Mouse (Mus musculus) cerebellum, postnatal 36 days (tissue): ENCODE measurements around the gene Ighmbp2.
"Not testable (repeated sequence)": the region's sequence is repeated elsewhere in the genome, so short reads cannot be mapped to it uniquely, and the experiment has no call there.

Experiments used
- DNase-seq, 2 experiments: peaks; one replicate each; pipeline ENCODE4 v3.0.0; 2021 to 2022; ENCODE audit warnings: mixed read lengths in 2 of 2

Ighmbp2 gene

GRCm38 (mm10) chr19:3281886-3282285, 931 bp downstream of the Ighmbp2 start:
- no peak for DNase-seq

GRCm38 (mm10) chr19:3275744-3276365, 7.0 kb downstream of the Ighmbp2 start:
- DNase-seq: no peak

- no peak for DNase-seq
Observed at GRCm38 (mm10) chr19:3273331-3273730, 9.5 kb downstream of the Ighmbp2 start.

GRCm38 (mm10) chr19:3271366-3271765, 11.5 kb downstream of the Ighmbp2 start:
- no peak for DNase-seq

- DNase-seq: no peak
Observed at GRCm38 (mm10) chr19:3269803-3270202, 13.0 kb downstream of the Ighmbp2 start.

- DNase-seq: no peak
Observed at GRCm38 (mm10) chr19:3269279-3269678, 13.5 kb downstream of the Ighmbp2 start.

- no peak for DNase-seq
Observed at GRCm38 (mm10) chr19:3268218-3268980, 14.4 kb downstream of the Ighmbp2 start.

- peak in 1 of 2 experiments; percentile 0 for DNase-seq
Observed at GRCm38 (mm10) chr19:3267340-3267739, 15.5 kb downstream of the Ighmbp2 start.

GRCm38 (mm10) chr19:3266676-3267075, 16.1 kb downstream of the Ighmbp2 start:
- peak in 1 of 2 experiments; percentile 1 for DNase-seq

GRCm38 (mm10) chr19:3266136-3266535, 16.7 kb downstream of the Ighmbp2 start:
- peak in 1 of 2 experiments; percentile 1 for DNase-seq

- DNase-seq: no peak
Observed at GRCm38 (mm10) chr19:3265180-3265579, 17.6 kb downstream of the Ighmbp2 start.

GRCm38 (mm10) chr19:3264348-3264747, 18.5 kb downstream of the Ighmbp2 start:
- peak in 1 of 2 experiments; percentile 1 for DNase-seq

- DNase-seq: no peak
Observed at GRCm38 (mm10) chr19:3261764-3262525, 20.9 kb downstream of the Ighmbp2 start.

- no peak for DNase-seq
Observed at GRCm38 (mm10) chr19:3261336-3261735, 21.5 kb downstream of the Ighmbp2 start.

GRCm38 (mm10) chr19:3260591-3260990, 22.2 kb downstream of the Ighmbp2 start:
- no peak for DNase-seq

- DNase-seq: no peak
Observed at GRCm38 (mm10) chr19:3260016-3260415, 22.8 kb downstream of the Ighmbp2 start.

GRCm38 (mm10) chr19:3225261-3225660, 57.6 kb downstream of the Ighmbp2 start:
- DNase-seq: not testable (repeated sequence)

- not testable (repeated sequence) for DNase-seq
Observed at GRCm38 (mm10) chr19:3214937-3215336, 67.9 kb downstream of the Ighmbp2 start.
